Mouse (Mus musculus): ENCODE results near the gene Dctd. TPM values are rescaled to one million over a fixed set of nuclear protein-coding genes. Genes with fewer than 3 reads are reported as not detected.

The Dctd gene
- polyA plus RNA-seq, 1 experiment, result not detected

DNA sequence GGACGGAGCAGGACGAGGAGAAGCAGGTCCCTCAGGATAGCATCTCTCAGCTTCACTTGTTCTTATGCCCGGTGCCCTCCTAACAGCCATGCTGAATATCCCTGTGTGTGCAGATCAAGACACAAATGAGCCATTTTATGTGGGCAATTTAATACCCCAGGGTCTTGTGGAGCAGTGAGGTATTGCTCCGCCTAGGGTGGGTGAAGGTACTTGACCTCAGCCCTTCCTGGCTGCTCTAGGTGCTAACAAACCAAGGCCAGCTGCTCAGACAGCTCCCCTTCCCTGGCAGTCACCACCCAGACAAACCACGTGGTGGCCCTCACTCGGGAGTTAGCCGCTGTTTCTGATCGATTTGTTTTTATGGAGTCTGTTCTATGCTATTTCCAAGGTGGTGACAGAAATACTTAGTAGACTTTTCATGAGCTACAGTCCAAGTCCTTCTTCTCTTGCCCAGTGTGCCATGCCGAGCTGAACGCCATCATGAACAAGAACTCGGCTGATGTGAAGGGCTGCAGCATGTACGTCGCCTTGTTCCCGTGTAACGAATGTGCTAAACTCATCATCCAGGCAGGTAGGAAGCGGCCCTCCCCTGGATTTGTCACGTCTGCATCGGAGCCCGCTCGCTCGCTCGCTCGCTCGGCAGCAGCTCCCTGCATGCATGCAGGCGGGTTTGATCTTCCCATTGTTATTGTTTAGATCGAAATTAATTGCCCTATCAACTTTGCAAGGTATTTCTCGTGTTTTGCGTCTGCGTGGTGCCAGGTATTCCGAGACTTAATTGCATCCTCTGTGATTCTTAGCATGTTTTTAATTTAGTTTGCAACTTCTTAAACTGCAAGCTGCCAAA is 38.1 kb downstream of the Dctd start:
- Histone ChIP-seq H3K4me3 (replicated peaks) (no peak overlapping the region), H3K27me3 (ENCODE audit: control insufficient read depth) (no peaks in the 10 kb centered on the region), H3K4me1 (ENCODE audit: control insufficient read depth) (no peaks in the 10 kb centered on the region), H3K36me3 (ENCODE audit: control insufficient read depth) (peaks cover 36% of the 10 kb centered on the region), H3K9me3 (ENCODE audit: control insufficient read depth, low read length) (no peaks in the 10 kb centered on the region)
- no peak for TF ChIP-seq GATA1 (IDR thresholded peaks at IDR 0.05; ENCODE audit: low read length)
- TF ChIP-seq TAL1 (IDR thresholded peaks at IDR 0.05; ENCODE audit: low read length), result no peak

DNA sequence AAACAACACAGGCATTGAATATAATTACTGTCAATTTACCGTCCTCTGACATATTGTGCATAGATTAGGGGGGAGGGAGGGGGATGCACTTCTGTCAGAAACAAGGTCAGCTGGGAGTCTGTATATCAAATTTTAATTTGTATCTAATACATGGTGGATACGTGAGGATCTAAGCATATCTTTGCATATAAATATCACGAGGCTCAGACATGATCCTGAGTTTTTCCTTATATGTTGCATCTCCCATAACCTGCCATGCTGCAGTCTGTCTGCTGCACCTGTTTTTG is 38.7 kb downstream of the Dctd start:
- TF ChIP-seq GATA1 (IDR thresholded peaks at IDR 0.05; ENCODE audit: low read length), result no peak
- no peak for TF ChIP-seq TAL1 (IDR thresholded peaks at IDR 0.05; ENCODE audit: low read length)
- Histone ChIP-seq H3K4me1 (ENCODE audit: control insufficient read depth) (no peaks in the 10 kb centered on the region), H3K27me3 (ENCODE audit: control insufficient read depth) (no peaks in the 10 kb centered on the region), H3K36me3 (ENCODE audit: control insufficient read depth) (peaks cover 36% of the 10 kb centered on the region), H3K9me3 (ENCODE audit: control insufficient read depth, low read length) (no peaks in the 10 kb centered on the region), H3K4me3 (replicated peaks) (no peak overlapping the region)

DNA sequence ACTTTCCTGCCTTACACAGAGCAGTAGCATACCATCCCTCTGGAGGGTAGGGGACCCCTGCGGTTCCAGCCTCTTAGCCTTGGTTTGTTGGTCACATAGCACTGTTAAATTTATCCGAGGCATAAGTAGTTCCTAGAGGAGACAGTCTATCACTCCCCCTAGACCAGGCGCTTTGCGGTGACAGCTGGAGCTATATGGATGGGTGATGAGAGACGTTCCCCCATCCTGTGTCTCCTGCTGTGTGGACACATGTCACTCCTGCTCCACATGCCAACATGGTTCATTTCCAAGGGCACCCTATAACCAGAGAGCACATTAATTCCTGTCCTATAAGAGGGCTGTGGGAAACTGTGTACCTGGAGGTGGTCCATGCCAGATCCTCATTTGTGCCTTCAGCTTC is 42.1 kb downstream of the Dctd start:
- Histone ChIP-seq H3K36me3 (ENCODE audit: control insufficient read depth) (peaks cover 28% of the 10 kb centered on the region), H3K4me3 (replicated peaks) (no peak overlapping the region), H3K9me3 (ENCODE audit: control insufficient read depth, low read length) (peaks cover 10% of the 10 kb centered on the region; the same call in 1 of the 2 replicates), H3K4me1 (ENCODE audit: control insufficient read depth) (no peaks in the 10 kb centered on the region), H3K27me3 (ENCODE audit: control insufficient read depth) (no peaks in the 10 kb centered on the region)
- TF ChIP-seq GATA1 (IDR thresholded peaks at IDR 0.05; ENCODE audit: low read length) (no peak), TAL1 (IDR thresholded peaks at IDR 0.05; ENCODE audit: low read length) (no peak)

DNA sequence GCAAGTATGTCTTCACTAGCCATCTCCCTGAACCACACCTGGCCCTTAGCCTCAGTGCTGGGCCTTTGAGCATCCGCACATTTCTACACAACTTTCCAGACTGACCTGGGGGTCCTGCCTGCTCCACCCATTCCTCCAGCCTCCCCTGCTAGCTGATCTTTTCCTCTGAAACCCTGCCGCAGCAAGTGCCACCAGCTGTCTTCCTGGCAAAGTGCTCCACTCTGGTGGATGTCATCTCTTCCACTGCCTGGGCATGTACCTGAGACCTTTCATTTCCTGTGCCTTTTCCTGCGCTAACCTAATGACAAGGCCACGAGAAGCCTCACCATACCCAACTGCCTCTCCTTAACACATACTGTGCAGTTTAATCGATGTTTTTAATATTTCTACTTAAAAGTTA is 46.9 kb downstream of the Dctd start:
- H3K4me3 ChIP-seq (replicated peaks), result no peak overlapping the region
- H3K36me3 ChIP-seq (ENCODE audit: control insufficient read depth), result peaks cover 9% of the 10 kb centered on the region
- H3K9me3 ChIP-seq (ENCODE audit: control insufficient read depth, low read length), result peaks cover 16% of the 10 kb centered on the region; the same call in 1 of the 2 replicates
- no peaks in the 10 kb centered on the region for H3K4me1 ChIP-seq (ENCODE audit: control insufficient read depth)
- H3K27me3 ChIP-seq (ENCODE audit: control insufficient read depth), result no peaks in the 10 kb centered on the region
- TF ChIP-seq GATA1 (IDR thresholded peaks at IDR 0.05; ENCODE audit: low read length) (no peak), TAL1 (IDR thresholded peaks at IDR 0.05; ENCODE audit: low read length) (no peak)

DNA sequence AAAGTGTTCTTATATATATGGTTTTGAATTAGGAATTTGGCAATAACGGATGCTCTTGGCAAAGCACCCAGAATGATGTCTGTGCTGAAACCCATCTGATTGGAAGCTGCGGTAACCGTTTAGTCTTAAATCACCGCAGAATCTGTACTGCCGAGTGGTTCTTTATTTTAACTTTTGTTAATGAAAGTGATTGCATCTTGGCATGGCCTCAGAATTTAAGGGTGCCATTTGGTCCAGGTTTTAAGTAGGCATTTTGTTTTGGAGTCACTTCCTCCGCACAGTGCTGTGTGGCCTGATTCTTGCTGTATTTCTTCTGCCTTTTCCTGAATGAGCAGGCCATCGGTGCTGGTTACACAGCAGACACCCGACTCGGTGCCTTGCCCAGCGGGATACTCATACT is 47.6 kb downstream of the Dctd start:
- Histone ChIP-seq H3K9me3 (ENCODE audit: control insufficient read depth, low read length) (peaks cover 17% of the 10 kb centered on the region; the same call in 1 of the 2 replicates), H3K4me3 (replicated peaks) (no peak overlapping the region), H3K4me1 (ENCODE audit: control insufficient read depth) (no peaks in the 10 kb centered on the region), H3K27me3 (ENCODE audit: control insufficient read depth) (no peaks in the 10 kb centered on the region), H3K36me3 (ENCODE audit: control insufficient read depth) (peaks cover 4% of the 10 kb centered on the region; the same call in 1 of the 2 replicates)
- no peak for TF ChIP-seq TAL1 (IDR thresholded peaks at IDR 0.05; ENCODE audit: low read length)
- no peak for TF ChIP-seq GATA1 (IDR thresholded peaks at IDR 0.05; ENCODE audit: low read length)

DNA sequence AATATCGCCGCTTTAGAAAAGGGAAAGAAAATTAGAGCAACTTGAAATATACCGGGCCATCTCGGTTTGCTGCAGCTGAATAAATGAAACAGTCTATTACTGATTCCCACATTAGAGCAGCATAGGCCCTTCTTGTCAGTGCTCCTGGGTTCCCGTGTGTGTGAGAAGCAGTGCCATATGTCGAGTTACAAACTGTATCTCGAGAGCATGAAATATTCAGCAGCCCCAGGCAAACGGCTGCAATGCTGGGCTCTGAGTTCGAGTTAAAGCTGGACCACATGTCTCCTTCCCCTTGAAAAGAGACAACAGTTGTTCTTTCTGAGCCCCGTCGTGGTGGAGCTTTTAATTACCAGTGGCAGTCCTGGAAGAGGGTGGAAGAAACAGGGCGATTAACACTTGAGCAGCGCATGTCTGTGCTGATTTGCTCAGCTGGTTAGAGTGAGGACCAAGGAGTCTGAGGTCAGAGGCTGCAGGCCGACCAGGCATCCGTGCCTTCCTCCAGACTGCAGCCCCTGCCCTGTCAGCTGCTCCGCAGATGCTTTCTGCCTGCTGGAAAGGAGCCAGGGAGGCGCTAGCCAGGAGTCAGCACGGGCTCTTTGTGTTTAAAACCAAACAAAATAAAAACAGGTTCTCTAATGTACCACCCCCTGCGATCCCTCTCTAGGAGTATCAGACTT is 53.3 kb downstream of the Dctd start:
- Histone ChIP-seq H3K27me3 (ENCODE audit: control insufficient read depth) (no peaks in the 10 kb centered on the region), H3K4me3 (replicated peaks) (no peak overlapping the region), H3K36me3 (ENCODE audit: control insufficient read depth) (no peaks in the 10 kb centered on the region), H3K4me1 (ENCODE audit: control insufficient read depth) (no peaks in the 10 kb centered on the region), H3K9me3 (ENCODE audit: control insufficient read depth, low read length) (peaks cover 18% of the 10 kb centered on the region)
- TF ChIP-seq TAL1 (IDR thresholded peaks at IDR 0.05; ENCODE audit: low read length) (no peak), GATA1 (IDR thresholded peaks at IDR 0.05; ENCODE audit: low read length) (no peak)

DNA sequence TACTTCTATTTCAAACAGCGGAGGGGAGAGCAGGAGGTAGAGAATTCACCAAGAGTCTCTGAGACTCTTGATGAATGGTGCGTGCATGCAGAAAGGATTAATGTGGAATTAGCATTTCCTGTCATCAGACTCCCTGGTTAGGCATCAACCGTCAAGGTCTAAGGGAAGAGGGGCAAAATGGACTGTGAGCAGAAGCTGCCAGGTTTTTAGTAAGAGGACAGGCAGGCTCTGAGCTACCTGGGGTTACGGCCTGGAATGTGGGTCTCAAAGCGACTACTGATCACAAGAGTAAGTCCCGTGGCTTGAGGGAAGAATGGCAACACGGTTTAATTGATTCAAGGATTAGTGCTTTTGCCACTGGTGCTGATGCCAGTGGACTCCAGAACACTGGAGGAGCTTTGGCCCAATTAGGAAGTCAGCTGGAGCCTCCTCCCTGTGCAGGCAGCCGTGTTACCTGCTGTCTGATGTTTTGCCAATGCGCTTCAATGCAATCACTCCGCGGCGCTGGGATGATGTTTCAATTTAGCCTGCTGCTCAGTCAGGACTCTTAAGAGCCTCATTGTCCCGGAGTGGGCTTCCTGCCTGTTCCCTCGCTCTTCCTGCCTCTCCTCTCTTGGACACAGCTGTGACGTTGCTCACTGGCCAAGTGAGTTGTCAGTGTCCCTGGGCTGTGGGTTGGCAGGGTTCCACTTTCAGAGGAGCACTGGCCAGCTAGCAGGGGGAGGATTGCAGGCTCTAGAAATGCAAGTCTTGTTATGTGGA is 54.6 kb downstream of the Dctd start:
- H3K27me3 ChIP-seq (ENCODE audit: control insufficient read depth), result no peaks in the 10 kb centered on the region
- no peak overlapping the region for H3K4me3 ChIP-seq (replicated peaks)
- H3K36me3 ChIP-seq (ENCODE audit: control insufficient read depth), result no peaks in the 10 kb centered on the region
- peaks cover 18% of the 10 kb centered on the region for H3K9me3 ChIP-seq (ENCODE audit: control insufficient read depth, low read length)
- TF ChIP-seq TAL1 (IDR thresholded peaks at IDR 0.05; ENCODE audit: low read length), result no peak
- TF ChIP-seq GATA1 (IDR thresholded peaks at IDR 0.05; ENCODE audit: low read length), result no peak
- no peaks in the 10 kb centered on the region for H3K4me1 ChIP-seq (ENCODE audit: control insufficient read depth)

DNA sequence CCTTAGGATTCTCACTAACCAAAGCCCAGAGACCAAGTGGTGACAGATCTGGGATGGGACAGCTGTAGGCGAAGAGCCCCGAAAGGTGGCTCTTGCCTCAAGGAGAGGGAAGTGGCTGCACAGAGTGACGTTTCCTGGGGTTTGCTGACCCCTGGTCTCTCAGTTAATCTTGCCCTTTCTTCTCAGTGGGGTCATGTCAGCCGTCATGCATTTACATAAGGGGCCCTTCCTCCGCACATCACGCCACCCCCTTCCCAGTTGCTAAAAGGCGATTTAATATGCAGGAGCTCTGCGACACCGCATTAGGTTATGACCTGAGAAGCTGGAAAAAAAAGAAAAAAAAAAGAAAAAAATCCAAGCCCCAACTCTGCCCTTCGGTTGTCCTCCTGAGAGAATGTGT is 58.8 kb downstream of the Dctd start:
- H3K9me3 ChIP-seq (ENCODE audit: control insufficient read depth, low read length), result peaks cover 11% of the 10 kb centered on the region
- no peak for TF ChIP-seq GATA1 (IDR thresholded peaks at IDR 0.05; ENCODE audit: low read length)
- no peak for TF ChIP-seq TAL1 (IDR thresholded peaks at IDR 0.05; ENCODE audit: low read length)

More for the DNA sequence above, 58.8 kb downstream of the Dctd start:
- no peak overlapping the region for H3K4me3 ChIP-seq (replicated peaks)
- no peaks in the 10 kb centered on the region for H3K27me3 ChIP-seq (ENCODE audit: control insufficient read depth)
- no peaks in the 10 kb centered on the region for H3K36me3 ChIP-seq (ENCODE audit: control insufficient read depth)
- H3K4me1 ChIP-seq (ENCODE audit: control insufficient read depth), result no peaks in the 10 kb centered on the region
